Mouse (Mus musculus): ENCODE data around the gene Pgf. TPM values are rescaled to one million over a fixed set of nuclear protein-coding genes. Genes with fewer than 3 reads are reported as not detected.

Pgf gene
- polyA plus RNA-seq, 1 experiment from 2014 or later, result 2.5 TPM

DNA sequence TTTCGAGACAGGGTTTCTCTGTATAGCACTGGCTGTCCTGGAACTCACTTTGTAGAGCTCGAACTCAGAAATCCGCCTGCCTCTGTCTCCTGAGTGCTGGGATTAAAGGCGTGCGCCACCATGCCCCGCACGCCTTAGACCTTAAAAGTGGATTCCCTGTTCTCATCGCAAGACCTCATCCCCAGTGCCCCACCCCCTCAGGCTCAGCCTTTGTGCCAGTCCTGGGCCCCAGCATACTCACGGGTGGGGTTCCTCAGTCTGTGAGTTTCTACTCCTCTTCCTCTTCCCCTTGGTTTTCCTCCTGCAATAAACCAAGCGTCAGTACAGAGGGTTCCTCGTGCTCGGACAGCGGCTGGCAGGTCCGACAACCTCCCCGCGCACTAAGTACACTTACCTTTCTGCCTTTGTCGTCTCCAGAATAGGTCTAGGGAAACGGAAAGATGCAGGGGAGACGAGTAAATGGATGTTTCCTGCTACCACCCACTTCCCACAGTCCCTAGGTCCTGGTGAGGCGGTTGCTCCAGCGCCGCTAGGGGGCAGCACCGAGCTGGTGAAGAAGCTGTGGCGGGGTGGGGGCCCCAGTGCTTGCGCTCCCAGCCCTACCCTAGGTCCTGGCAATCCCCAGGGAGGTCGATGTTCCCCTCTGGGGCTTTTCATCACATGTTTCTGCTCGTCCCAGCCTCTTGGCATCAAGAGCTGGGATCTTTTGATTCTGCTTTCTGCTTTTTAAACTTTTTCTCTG, 8.3 kb downstream of the Pgf start:
- peak overlapping the region; percentile 38 for H3K4me3 ChIP-seq
- WGBS, result 25% methylated on average over 27 of the region's 27 CpGs
- peak; percentile 80 for DNase-seq (ENCODE audit: extremely low spot score, low spot score)
- no peak overlapping the region; the same call in 1 of the 2 replicates for H3K27ac ChIP-seq
- peaks cover 24% of the 10 kb centered on the region for H3K27me3 ChIP-seq (ENCODE audit: poor library complexity, severe bottlenecking)
- H3K36me3 ChIP-seq (replicated peaks), result no peaks in the 10 kb centered on the region
- peaks cover 15% of the 10 kb centered on the region for H3K4me1 ChIP-seq
- no peaks in the 10 kb centered on the region for H3K9me3 ChIP-seq

DNA sequence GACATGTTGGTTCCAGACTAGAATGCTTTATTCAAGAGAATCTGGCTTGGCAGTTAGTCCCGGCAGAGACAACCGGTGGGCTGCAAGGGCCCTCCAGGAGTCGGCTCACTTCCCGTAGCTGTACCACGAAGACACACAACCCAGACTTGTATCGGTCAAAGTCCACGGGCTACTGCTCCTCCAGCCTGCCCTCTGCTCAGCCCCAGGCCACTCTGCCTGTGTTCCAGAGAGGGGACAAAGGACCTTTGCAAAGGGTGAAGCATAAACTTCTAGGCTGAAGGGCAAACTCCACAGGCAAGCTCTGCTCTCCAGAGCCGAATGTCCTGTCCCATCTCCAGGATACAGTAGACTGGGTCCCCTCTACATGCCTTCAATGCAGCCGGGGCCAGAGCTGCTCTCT, 11.0 kb downstream of the Pgf start:
- H3K4me3 ChIP-seq, result no peak overlapping the region
- WGBS, result 91% methylated on average over 9 of the region's 9 CpGs
- H3K27ac ChIP-seq, result no peak overlapping the region
- H3K36me3 ChIP-seq (replicated peaks), result no peaks in the 10 kb centered on the region
- H3K27me3 ChIP-seq (ENCODE audit: poor library complexity, severe bottlenecking), result peaks cover 18% of the 10 kb centered on the region
- peaks cover 10% of the 10 kb centered on the region for H3K4me1 ChIP-seq
- DNase-seq (ENCODE audit: extremely low spot score, low spot score), result no peak
- H3K9me3 ChIP-seq, result no peaks in the 10 kb centered on the region

DNA sequence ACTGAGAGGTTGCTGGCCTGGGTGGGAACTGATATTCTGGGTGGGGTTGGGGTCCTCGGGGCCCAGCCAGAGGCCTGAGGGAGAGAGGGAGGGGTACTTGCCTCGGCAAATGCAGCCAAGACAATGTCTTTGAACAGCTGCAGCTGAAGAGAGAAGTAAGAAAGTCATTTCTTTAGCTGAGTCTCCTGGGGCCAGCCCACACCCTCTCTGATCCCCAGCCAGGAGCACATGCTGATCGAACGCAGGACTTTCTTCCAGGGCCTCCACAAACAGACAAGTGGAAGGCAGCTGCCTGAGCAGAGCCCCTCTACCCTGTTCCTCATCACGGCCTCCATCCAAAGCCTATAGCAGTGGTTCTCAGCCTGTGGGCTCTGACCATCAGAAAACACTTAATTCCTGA, 12.6 kb downstream of the Pgf start:
- DNase-seq (ENCODE audit: extremely low spot score, low spot score), result no peak
- H3K4me3 ChIP-seq, result no peak overlapping the region
- peaks cover 7% of the 10 kb centered on the region for H3K27me3 ChIP-seq (ENCODE audit: poor library complexity, severe bottlenecking)
- H3K4me1 ChIP-seq, result peaks cover 9% of the 10 kb centered on the region
- no peaks in the 10 kb centered on the region for H3K9me3 ChIP-seq
- 88% methylated on average over 5 of the region's 5 CpGs for WGBS
- no peak overlapping the region for H3K27ac ChIP-seq
- H3K36me3 ChIP-seq (replicated peaks), result no peaks in the 10 kb centered on the region

DNA sequence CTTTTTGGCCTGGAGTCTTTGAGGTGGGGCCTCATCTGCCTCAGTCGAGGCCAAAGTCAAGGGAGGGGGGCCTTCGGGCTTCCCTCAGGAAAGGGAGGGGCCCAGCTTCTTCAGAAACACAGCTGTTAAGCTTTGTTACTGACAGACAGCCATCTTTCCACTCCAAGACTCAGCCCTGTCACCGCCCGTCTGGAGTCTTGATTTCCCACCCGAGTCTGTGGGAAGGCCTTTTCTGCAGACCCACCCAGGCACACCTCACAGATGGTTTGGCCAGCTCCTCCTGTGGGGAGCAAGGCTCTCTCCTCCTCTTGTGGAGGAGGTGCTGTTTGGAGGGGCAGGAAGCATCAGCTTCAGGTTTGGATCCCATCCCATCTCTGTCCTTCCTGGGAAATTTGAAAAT, 18.0 kb downstream of the Pgf start:
- H3K4me3 ChIP-seq, result no peak overlapping the region
- H3K36me3 ChIP-seq (replicated peaks), result no peaks in the 10 kb centered on the region
- H3K4me1 ChIP-seq, result no peaks in the 10 kb centered on the region
- H3K27me3 ChIP-seq (ENCODE audit: poor library complexity, severe bottlenecking), result no peaks in the 10 kb centered on the region
- WGBS, result 89% methylated on average over 5 of the region's 5 CpGs
- no peak overlapping the region for H3K27ac ChIP-seq
- no peak for DNase-seq (ENCODE audit: extremely low spot score, low spot score)
- no peaks in the 10 kb centered on the region for H3K9me3 ChIP-seq

DNA sequence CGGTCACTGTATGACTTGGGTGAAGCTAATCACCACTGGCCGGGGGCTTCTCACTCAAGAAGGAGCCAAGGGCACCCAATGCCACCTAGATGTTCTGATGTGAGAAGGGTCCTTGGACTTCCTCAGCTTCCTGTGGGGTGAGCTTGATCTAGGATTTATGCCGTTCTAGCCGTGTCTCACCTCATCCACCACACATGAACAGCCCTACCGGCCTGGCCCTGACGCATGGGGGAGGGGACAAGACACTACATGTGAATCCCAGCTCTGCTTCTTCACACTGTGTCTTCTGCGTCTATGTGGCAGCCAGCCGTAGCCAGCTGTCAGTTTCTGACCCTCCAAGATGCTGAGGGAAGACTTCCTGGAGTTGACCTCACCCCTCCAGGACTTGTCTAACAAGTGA, 18.8 kb downstream of the Pgf start:
- Histone ChIP-seq H3K36me3 (replicated peaks) (no peaks in the 10 kb centered on the region), H3K4me3 (no peak overlapping the region), H3K27ac (no peak overlapping the region), H3K27me3 (ENCODE audit: poor library complexity, severe bottlenecking) (no peaks in the 10 kb centered on the region), H3K9me3 (no peaks in the 10 kb centered on the region), H3K4me1 (no peaks in the 10 kb centered on the region)
- 96% methylated on average over 8 of the region's 8 CpGs for WGBS
- DNase-seq (ENCODE audit: extremely low spot score, low spot score), result no peak

DNA sequence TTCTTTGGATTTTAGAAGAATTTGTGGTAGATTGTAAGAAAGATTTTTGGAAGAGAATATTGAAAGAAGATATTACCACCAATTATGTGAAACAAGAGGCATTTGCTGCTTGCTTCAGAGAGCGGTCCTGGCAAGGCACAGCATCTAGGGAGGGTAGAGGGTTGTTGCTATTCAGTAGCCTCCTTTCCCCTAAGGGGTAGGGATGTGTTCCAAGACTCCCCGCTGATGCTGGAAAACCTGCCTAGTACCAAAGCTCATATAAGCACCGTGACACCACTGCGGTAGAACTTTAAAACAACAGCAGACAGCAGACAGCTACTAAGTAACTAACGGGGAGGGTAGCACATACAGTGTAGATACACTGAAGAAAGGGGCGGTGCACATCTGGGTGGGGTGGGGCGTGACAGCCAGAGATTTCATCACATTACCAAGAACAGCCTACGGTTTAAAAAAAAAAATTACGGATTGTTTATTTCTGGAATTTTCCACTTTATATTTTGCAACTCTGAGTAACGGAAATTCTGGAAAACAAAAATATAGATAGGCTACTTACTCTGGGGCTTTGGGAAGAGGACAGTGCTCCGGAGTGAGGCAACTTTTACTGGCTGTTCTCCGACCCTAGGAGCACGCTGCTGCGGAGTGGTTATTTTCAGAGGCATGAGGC, 19.7 kb downstream of the Pgf start:
- no peak for DNase-seq (ENCODE audit: extremely low spot score, low spot score)
- Histone ChIP-seq H3K9me3 (no peaks in the 10 kb centered on the region), H3K4me3 (no peak overlapping the region), H3K4me1 (no peaks in the 10 kb centered on the region), H3K27me3 (ENCODE audit: poor library complexity, severe bottlenecking) (no peaks in the 10 kb centered on the region), H3K27ac (no peak overlapping the region), H3K36me3 (replicated peaks) (no peaks in the 10 kb centered on the region)
- 90% methylated on average over 14 of the region's 14 CpGs for WGBS

DNA sequence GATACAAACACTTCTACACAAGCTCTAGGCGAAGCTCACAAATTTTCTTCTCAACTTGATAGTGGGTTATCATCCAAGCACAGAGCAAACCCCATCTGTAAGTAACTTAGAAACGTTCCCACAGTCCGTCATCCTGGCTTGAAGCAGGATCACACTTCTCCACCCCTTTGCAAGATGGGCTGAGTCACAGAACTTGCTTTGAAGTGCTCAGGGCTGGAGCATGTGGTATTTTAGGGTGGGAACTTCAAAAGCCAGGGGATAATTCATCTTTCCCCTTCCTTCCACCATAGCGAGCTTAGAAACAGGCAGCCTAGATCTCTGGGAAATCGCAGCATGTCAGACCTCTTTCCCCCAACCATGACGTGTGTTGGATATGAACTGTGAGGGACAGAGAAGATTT, 21.3 kb downstream of the Pgf start:
- no peak overlapping the region for H3K27ac ChIP-seq
- no peaks in the 10 kb centered on the region for H3K9me3 ChIP-seq
- peaks cover 3% of the 10 kb centered on the region for H3K4me1 ChIP-seq
- no peak overlapping the region for H3K4me3 ChIP-seq
- no peak for DNase-seq (ENCODE audit: extremely low spot score, low spot score)
- peaks cover 7% of the 10 kb centered on the region for H3K27me3 ChIP-seq (ENCODE audit: poor library complexity, severe bottlenecking)
- H3K36me3 ChIP-seq (replicated peaks), result no peaks in the 10 kb centered on the region
- WGBS, result 81% methylated on average over 6 of the region's 6 CpGs

DNA sequence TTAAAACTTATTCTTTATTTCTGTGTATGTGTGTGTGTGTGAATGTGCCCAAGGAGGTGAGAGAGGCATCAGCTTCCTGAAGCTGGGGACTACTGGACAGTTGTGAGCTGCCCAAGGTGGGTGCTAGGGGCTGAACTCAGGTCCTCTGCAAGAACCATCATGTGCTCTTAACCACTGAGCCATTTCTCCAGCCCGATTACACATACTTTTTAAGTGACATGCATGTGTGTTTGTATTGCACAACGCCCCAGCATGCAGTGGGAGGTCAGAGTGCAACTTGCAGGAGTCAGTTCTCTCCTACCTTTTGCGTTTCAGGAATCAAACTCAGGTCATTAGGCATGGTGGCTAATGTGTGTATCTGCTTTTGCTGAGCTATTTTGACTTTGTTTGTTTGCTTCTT, 24.6 kb downstream of the Pgf start:
- 84% methylated on average over 3 of the region's 3 CpGs for WGBS
- Histone ChIP-seq H3K9me3 (no peaks in the 10 kb centered on the region), H3K4me1 (peaks cover 15% of the 10 kb centered on the region), H3K36me3 (replicated peaks) (no peaks in the 10 kb centered on the region), H3K27me3 (ENCODE audit: poor library complexity, severe bottlenecking) (peaks cover 33% of the 10 kb centered on the region), H3K4me3 (no peak overlapping the region), H3K27ac (no peak overlapping the region)
- DNase-seq (ENCODE audit: extremely low spot score, low spot score), result no peak

DNA sequence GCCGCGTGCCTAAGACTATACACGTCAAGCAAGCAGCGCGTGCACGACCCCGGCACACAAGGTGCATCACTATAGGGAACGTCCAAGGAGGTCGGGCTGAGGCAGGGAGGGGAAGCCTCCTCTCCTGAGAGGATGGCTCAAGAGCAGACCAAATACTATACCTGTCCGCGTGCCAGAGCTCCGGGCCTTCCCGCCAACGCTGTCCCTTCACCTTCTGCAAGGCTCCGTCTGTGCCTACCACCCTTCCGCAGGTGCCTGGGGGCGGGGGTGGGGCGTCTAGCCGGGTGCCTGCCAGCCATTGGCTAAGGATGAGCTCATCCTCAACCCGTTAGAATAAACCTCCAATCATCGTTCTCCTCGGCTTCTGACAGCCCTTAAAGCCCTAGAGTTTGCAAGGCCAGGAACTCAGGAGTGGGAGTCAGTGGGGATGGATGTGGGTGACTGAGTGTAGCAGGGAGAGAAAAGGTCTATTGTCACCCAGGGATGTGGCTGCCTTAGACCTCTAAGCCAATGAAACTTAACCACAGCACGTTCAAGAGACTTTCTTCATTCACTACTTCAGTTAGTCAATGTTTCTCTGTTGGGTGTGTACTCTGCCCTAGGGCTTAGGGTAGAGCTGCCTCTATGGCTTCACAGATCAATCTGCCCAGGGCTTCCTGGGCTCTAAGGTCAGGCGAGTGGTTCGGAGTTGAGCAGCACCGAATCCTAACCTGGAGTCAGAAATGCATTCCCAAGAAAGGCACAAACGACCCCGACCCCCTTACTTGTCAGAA, 26.4 kb downstream of the Pgf start, which contains the start of gene Rps6kl1:
TSS of gene Rps6kl1 (minus strand) at position 263 of the 773 bp plus-strand sequence.
- Histone ChIP-seq H3K27ac (peak within 1 kb of the TSS; percentile 35; the same call in 1 of the 2 replicates), H3K27me3 (ENCODE audit: poor library complexity, severe bottlenecking) (peaks cover 49% of the 10 kb centered on the region), H3K4me1 (peaks cover 22% of the 10 kb centered on the region), H3K36me3 (replicated peaks) (no peaks in the 10 kb centered on the region), H3K4me3 (peak within 1 kb of the TSS; percentile 48), H3K9me3 (no peaks in the 10 kb centered on the region)
- peak; percentile 48 for DNase-seq (ENCODE audit: extremely low spot score, low spot score)
- whole genome bisulfite sequencing, result 16% methylated on average over 28 of the region's 28 CpGs

DNA sequence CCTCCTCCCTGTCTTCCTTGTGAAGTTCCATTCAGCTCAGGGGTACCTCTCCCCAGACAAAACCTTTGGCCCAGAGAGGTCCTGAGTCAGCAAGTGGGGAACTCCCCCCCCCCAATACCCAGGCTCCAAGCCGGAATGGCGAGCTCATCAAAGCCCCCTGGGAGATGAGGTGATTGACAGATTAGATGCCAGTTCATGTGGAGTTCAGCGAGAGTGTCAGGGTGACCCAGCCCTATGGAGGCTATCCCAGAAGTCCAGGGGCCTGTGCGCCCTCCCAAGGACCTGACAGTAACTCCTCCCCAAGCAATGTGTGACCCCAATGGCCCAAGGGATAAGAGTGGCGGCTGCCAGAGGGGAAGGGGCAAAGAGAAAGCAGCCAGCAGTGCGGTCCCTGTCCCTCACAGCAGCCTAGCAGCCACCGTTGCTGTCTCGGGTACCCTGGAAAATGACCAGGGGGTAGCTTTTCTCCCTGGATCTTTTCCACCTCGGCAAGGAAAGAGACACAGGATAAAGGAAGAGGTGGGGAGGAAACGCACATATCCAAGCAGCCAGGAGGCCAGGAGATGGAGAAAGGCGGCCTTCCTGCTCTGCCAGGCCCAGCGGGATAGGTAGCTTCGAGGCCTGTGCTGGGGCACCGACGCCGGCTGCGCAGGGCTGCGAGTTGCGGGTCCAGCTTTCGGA, 27.1 kb downstream of the Pgf start:
- peak overlapping the region; percentile 35; the same call in 1 of the 2 replicates for H3K27ac ChIP-seq

DNA sequence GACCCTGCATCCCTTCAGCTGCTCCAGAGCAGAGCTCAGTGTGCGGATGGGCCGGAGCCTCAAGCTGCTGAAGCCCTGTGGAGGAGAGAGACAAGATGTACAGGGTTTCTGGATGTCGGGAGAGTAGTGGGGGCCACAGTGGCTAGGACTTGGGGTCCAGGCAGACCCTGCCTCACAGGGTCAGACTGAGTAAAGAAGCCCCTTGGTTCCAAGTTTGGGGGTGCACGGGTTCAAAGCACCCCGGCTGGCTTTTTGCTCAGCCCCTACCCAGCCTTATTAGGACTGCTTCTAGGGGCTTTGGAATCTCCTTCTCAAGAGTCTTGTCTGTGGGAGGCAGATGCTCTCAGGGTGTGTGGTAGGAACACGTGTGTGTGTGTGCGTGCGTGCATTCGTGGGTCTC, 30.7 kb downstream of the Pgf start:
- Histone ChIP-seq H3K27ac (no peak overlapping the region), H3K27me3 (ENCODE audit: poor library complexity, severe bottlenecking) (peaks cover 47% of the 10 kb centered on the region)
- WGBS, result 79% methylated on average over 9 of the region's 9 CpGs

More for the DNA sequence above, 27.1 kb downstream of the Pgf start:
- Histone ChIP-seq H3K4me3 (peak overlapping the region; percentile 48), H3K9me3 (no peaks in the 10 kb centered on the region), H3K27me3 (ENCODE audit: poor library complexity, severe bottlenecking) (peaks cover 49% of the 10 kb centered on the region), H3K4me1 (peaks cover 29% of the 10 kb centered on the region), H3K36me3 (replicated peaks) (no peaks in the 10 kb centered on the region)
- 9% methylated on average over 20 of the region's 20 CpGs for WGBS
- DNase-seq (ENCODE audit: extremely low spot score, low spot score), result no peak

DNA sequence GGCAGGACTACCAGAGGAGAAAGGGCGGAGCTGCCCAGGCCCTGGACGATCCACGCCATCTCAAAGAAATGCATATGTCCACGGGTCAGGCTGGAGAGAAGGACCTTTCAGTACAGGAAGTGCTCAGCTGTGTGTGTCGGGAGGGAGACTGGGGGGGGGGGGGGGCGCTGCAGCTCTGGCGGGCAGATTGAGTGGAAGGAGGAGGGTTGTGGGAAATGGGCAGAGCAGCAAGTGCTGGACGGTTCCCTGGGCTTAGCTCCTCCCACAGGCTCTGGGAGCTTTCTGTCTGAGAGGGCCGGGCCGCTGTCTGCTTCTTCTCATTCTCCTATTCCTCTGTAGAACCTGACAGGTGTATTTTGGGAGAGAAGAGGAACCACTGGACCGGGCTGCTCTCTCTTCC, 31.2 kb downstream of the Pgf start:
- DNase-seq (ENCODE audit: extremely low spot score, low spot score), result no peak
- 34% methylated on average over 10 of the region's 11 CpGs for WGBS

More for the DNA sequence above, 30.7 kb downstream of the Pgf start:
- Histone ChIP-seq H3K36me3 (replicated peaks) (no peaks in the 10 kb centered on the region), H3K4me1 (peaks cover 29% of the 10 kb centered on the region), H3K9me3 (no peaks in the 10 kb centered on the region), H3K4me3 (no peak overlapping the region)
- DNase-seq (ENCODE audit: extremely low spot score, low spot score), result no peak

More for the DNA sequence above, 31.2 kb downstream of the Pgf start:
- Histone ChIP-seq H3K27me3 (ENCODE audit: poor library complexity, severe bottlenecking) (peaks cover 42% of the 10 kb centered on the region), H3K27ac (no peak overlapping the region), H3K4me3 (no peak overlapping the region), H3K9me3 (no peaks in the 10 kb centered on the region), H3K4me1 (peaks cover 26% of the 10 kb centered on the region), H3K36me3 (replicated peaks) (no peaks in the 10 kb centered on the region)

Data from forebrain, embryonic 10.5 days (tissue).